1 mouse cellular context compared by ENCODE assay signal in genomic region chr9:27163661-27164060, GRCm38 (mm10). TPM values are rescaled to one million over a fixed set of nuclear protein-coding genes. Genes with fewer than 3 reads are reported as not detected.
"Had no signal": no experiment of that assay in that cellular context is flagged by ENCODE, and none has a peak within 500 bp of the region (broad histone marks: within the 10 kb centered on the region; RNA-seq: fewer than 3 reads in every experiment).

No protein-coding gene starts in this region.

RNA-seq across cellular contexts. Expression of gene Jam3, which starts 8.4 kb away (rescaled TPM):
- polyA plus RNA-seq: macrophage had no signal
